Mouse (Mus musculus) E14TG2a.4 (cell line): ENCODE measurements at regions not wholly inside any gene's neighbourhood (a gene's known extent, or its start where the extent isn't known, plus 50 kb on each side); places are given as distances from the start of the nearest gene placed in this dataset.

Experiments used
- CTCF ChIP-seq: conservative IDR thresholded peaks from 2 replicates; pipeline ENCODE4 v1.5.1; 2014; ENCODE audit warnings: low read length
- POU5F1 ChIP-seq: IDR thresholded peaks from 2 replicates; pipeline ENCODE4 v1.6.1; 2014; ENCODE audit warnings: low read length, borderline replicate concordance

DNA sequence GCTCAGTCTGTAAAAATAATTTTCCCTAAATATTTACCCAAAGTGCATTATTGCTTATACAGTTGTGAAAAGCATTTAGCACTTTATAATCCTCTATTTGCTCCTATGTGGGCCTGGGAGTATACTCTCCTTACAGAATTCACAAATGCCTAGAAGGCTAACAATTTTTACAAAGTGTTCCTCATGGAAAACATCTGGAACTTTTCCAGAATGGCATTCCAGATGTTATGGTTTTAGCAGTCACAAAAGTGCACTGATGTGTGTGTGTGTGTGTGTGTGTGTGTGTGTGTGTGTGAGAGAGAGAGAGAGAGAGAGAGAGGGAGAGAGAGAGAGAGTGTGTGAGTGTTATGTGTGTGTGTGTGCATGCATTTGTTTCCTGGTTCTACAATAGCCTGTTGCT is 229.1 kb upstream of the Osr1 start:
- no peak for TF ChIP-seq CTCF
- no peak for TF ChIP-seq POU5F1
